Mouse (Mus musculus) right cerebral cortex, adult 18-20 months (tissue): Measurements from ENCODE around the gene Chordc1.
"Not testable (repeated sequence)": the region's sequence is repeated elsewhere in the genome, so short reads cannot be mapped to it uniquely, and the experiment has no call there.

Experiments
- DNase-seq: peaks from one replicate; pipeline ENCODE4 v3.0.0; 2022; ENCODE audit warnings: mixed read lengths

Chordc1 gene

GRCm38 (mm10) chr9:18291571-18292429, at the start of gene Chordc1:
Gene Chordc1 (plus strand): TSS chr9:18292125.
- DNase-seq = peak; percentile 96

- DNase-seq = no peak
These were observed 16.0 kb upstream of the Chordc1 start for GRCm38 (mm10) chr9:18275901-18276300.

- DNase-seq = no peak
These were observed 15.1 kb upstream of the Chordc1 start for GRCm38 (mm10) chr9:18276844-18277243.

GRCm38 (mm10) chr9:18277497-18277896, 14.4 kb upstream of the Chordc1 start:
- DNase-seq = no peak

- not testable (repeated sequence) for DNase-seq
These were observed 13.2 kb upstream of the Chordc1 start for GRCm38 (mm10) chr9:18278693-18279092.

- DNase-seq = no peak
These were observed 558 bp downstream of the Chordc1 start for GRCm38 (mm10) chr9:18292443-18292922.

GRCm38 (mm10) chr9:18293026-18293781, 1.3 kb downstream of the Chordc1 start:
- no peak for DNase-seq

GRCm38 (mm10) chr9:18298301-18298700, 6.4 kb downstream of the Chordc1 start:
- DNase-seq = no peak

- no peak for DNase-seq
These were observed 28.1 kb downstream of the Chordc1 start for GRCm38 (mm10) chr9:18319990-18320389.
